Mouse (Mus musculus) megakaryocyte, embryonic 14.5 days (primary cell): ENCODE data around the gene Olfr435. TPM values are rescaled to one million over a fixed set of nuclear protein-coding genes. Genes with fewer than 3 reads are reported as not detected.
"Not testable (repeated sequence)": the region's sequence is repeated elsewhere in the genome, so short reads cannot be mapped to it uniquely, and the experiment has no call there.

Experiments
- H3K27me3 ChIP-seq: replicated peaks from 2 replicates; pipeline ENCODE3; 2012; ENCODE audit warnings: inconsistent platforms
- H3K36me3 ChIP-seq: replicated peaks from 2 replicates; pipeline ENCODE3; 2012; ENCODE audit warnings: low read length, inconsistent platforms, mixed read lengths
- H3K4me1 ChIP-seq: 2 replicates; pipeline ENCODE4 v1.6.1; 2012; ENCODE audit warnings: inconsistent platforms
- H3K4me3 ChIP-seq: replicated peaks from 2 replicates; pipeline ENCODE3; 2012; ENCODE audit warnings: moderate library complexity, mild to moderate bottlenecking, inconsistent platforms
- H3K9me3 ChIP-seq: 2 replicates; pipeline ENCODE4 v1.6.1; 2012; ENCODE audit warnings: inconsistent platforms
- FLI1 ChIP-seq: IDR thresholded peaks from 2 replicates; pipeline ENCODE4 v1.6.1; 2012; ENCODE audit warnings: low read length, inconsistent platforms, mixed read lengths
- GATA1 ChIP-seq: IDR thresholded peaks from 3 replicates; pipeline ENCODE4 v1.6.1; 2012; ENCODE audit warnings: mixed read lengths, low read length, inconsistent platforms, borderline replicate concordance
- polyA plus RNA-seq: library from polyadenylated mRNA; stranded (reverse); fragments of >175 nt; gene quantifications from 2 replicates; pipeline ENCODE4 v1.2.3, GENCODE M21; 2012; ENCODE audit warnings: low replicate concordance; ENCODE audit not compliant: insufficient read depth

Gene Olfr435
- polyA plus RNA-seq, 1 experiment = not detected

DNA sequence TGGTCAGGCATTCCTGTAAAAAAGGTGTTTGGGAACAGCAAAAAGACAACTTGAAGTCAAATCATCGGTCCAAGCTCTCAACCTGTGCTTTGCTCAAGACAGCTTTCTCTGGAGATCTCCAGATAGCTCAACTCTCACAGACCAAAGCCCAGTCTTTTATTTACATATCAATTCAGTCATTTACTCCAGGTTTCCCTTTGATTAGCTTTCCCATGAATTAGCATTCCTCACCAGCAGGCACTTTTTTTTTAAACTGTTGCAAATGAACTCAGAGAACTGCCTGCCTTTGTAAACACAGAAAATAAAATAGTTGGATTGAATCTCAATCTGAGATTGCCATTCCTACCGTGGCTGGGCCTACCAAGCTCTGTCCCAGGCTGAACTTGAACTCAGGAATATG lies 8.4 kb downstream of the Olfr435 start:
- Histone ChIP-seq H3K4me3 (no peak overlapping the region), H3K9me3 (no peaks in the 10 kb centered on the region), H3K36me3 (no peaks in the 10 kb centered on the region), H3K27me3 (no peaks in the 10 kb centered on the region), H3K4me1 (no peaks in the 10 kb centered on the region)
- no peak for TF ChIP-seq GATA1
- TF ChIP-seq FLI1 = no peak

DNA sequence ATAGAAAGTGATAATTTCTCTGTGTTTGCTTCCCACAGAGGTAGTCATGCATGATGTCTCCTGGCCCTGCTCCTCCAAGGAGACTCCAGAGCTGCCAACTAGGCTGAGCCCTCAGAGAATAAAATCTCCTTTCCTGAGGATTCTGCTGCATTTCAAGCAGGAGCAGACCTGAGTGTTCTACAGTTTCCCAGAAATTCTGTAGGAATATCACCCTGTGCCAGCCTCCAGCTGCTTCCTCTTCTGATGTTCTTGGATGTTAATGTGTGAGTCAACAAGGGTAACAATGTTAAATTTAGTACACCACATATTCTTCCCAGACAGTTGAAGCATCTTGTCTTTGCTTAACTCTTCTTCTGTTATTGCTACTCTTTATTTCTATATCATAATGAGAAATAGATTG lies 15.9 kb downstream of the Olfr435 start, which contains the start of gene Olfr434:
TSS of gene Olfr434 (plus strand) at position 149 of the 400 bp plus-strand sequence.
- not testable (repeated sequence) for H3K4me1 ChIP-seq, H3K27me3 ChIP-seq, H3K9me3 ChIP-seq, H3K36me3 ChIP-seq, H3K4me3 ChIP-seq

DNA sequence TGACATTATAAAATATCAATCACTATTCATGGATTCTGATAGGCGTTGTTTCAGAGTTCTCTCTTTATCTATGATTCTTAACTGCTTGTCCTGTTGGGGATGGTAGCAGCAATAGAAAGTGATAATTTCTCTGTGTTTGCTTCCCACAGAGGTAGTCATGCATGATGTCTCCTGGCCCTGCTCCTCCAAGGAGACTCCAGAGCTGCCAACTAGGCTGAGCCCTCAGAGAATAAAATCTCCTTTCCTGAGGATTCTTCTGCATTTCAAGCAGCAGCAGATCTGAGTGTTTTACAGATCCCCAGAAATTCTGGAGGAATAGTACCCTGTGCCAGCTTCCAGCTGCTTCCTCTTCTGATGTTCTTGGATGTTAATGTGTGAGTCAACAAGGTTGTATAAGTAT lies 34.3 kb downstream of the Olfr435 start, which contains the start of gene Olfr47:
TSS of gene Olfr47 (plus strand) at position 275 of the 400 bp plus-strand sequence.
- not testable (repeated sequence) for H3K27me3 ChIP-seq, H3K36me3 ChIP-seq, H3K4me3 ChIP-seq, H3K9me3 ChIP-seq, H3K4me1 ChIP-seq

DNA sequence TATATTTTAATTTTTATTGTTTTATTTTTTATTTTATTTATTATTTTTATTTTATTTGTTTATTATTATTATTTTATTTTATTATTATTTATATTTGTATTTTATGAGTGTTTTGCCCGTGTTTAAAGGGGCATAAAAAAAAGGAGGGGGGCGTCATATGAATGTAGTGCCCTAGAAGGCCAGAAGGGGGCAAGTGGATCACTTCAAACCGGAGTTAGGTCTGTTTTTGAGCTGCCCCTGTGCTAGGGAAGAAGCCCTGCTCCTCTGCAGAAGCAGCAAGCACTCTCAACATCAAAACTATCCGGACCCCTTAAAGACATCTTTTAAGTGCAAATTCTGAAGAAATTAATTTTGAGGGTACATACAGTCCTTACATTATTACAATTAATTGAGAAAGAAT lies 45.1 kb downstream of the Olfr435 start:
- TF ChIP-seq GATA1 = no peak
- TF ChIP-seq FLI1 = no peak

DNA sequence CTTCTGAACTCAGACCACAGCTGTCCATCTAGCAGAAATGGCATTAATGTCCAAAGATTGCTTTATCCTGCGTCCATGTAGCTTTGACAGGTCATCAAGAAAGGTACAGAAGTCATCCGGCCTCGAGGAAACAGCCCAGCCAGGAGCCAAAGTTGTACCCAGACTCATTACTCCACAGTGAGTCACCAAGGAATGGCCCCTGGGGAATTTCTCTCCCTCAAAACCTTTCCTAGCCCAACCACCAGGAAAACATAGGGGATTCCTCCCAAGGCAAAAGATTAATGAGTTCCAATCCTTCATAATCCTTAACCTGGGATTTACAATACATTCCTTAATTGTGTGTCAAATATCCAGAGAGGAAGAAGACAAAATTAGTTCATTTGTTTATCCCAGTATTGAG lies 50.5 kb downstream of the Olfr435 start:
- H3K4me1 ChIP-seq = 0 out of 2 replicates have a peak, but pooled peaks cover 3% of the 10 kb centered on the region
- H3K4me3 ChIP-seq = no peak overlapping the region
- H3K27me3 ChIP-seq = peaks cover 11% of the 10 kb centered on the region
- H3K9me3 ChIP-seq = no peaks in the 10 kb centered on the region
- no peaks in the 10 kb centered on the region for H3K36me3 ChIP-seq
- no peak for TF ChIP-seq FLI1
- no peak for TF ChIP-seq GATA1

More for the DNA sequence above, 45.1 kb downstream of the Olfr435 start:
- peaks cover 4% of the 10 kb centered on the region for H3K27me3 ChIP-seq
- no peaks in the 10 kb centered on the region for H3K36me3 ChIP-seq
- no peaks in the 10 kb centered on the region for H3K4me1 ChIP-seq
- no peak overlapping the region for H3K4me3 ChIP-seq
- no peaks in the 10 kb centered on the region for H3K9me3 ChIP-seq

DNA sequence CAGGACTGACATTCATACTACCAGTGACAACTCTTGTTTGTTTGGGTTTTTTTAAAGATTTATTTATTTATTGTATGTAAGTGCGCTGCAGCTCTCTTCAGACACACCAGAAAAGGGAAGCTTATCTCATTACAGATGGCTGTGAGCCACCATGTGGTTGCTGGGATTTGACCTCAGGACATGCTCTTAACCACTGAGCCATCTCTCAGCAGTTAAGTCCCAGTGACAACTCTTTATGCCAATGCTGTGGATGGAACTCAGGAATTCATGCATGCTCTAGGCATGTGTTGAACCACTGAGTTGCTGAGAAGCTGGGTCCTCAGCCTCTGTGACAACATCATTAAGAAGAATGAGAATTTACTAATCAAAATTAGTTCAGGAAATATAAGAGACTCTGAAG lies 56.0 kb downstream of the Olfr435 start:
- Histone ChIP-seq H3K4me1 (0 out of 2 replicates have a peak, but pooled peaks cover 3% of the 10 kb centered on the region), H3K36me3 (no peaks in the 10 kb centered on the region), H3K9me3 (no peaks in the 10 kb centered on the region), H3K27me3 (peaks cover 13% of the 10 kb centered on the region), H3K4me3 (no peak overlapping the region)
- TF ChIP-seq GATA1 = no peak
- TF ChIP-seq FLI1 = no peak

Other genes with a start within 250 kb of the Olfr435 start
- not detected in 2 replicates for gene Olfr444, start 248.1 kb upstream of the Olfr435 start, polyA plus RNA-seq
- not detected in 2 replicates for gene Olfr441, start 90.8 kb upstream of the Olfr435 start, polyA plus RNA-seq
- 0.40 TPM in 1 of 2 replicates, not detected in the other for gene Olfr237-ps1, start 50.6 kb upstream of the Olfr435 start, polyA plus RNA-seq
- not detected in 2 replicates for gene Olfr437, start 33.9 kb upstream of the Olfr435 start, polyA plus RNA-seq
- gene Olfr13, start 25.0 kb upstream of the Olfr435 start, polyA plus RNA-seq = not detected in 2 replicates
- not detected in 2 replicates for gene Olfr434, start 15.9 kb downstream of the Olfr435 start, polyA plus RNA-seq
- not detected in 2 replicates for gene Olfr47, start 34.4 kb downstream of the Olfr435 start, polyA plus RNA-seq
- 0.44 TPM in 1 of 2 replicates, not detected in the other for gene Arhgef5, start 68.4 kb downstream of the Olfr435 start, polyA plus RNA-seq
- not detected in 2 replicates for gene Nobox, start 112.4 kb downstream of the Olfr435 start, polyA plus RNA-seq